Mouse (Mus musculus) bone marrow, adult 2 months (tissue): ENCODE results near the gene Clstn1.

Experiments
- CTCF ChIP-seq: fragments of 200-500 bp; IDR thresholded peaks from 2 replicates; pipeline ENCODE4 v1.5.1; 2011; ENCODE audit warnings: low read length, control low read depth; ENCODE audit not compliant: control insufficient read depth, insufficient read depth
- POLR2A ChIP-seq: fragments of 200-500 bp; IDR thresholded peaks from 2 replicates; pipeline ENCODE4 v1.6.1; 2011; ENCODE audit warnings: low read depth, mild to moderate bottlenecking, control low read depth, low read length, borderline replicate concordance; ENCODE audit not compliant: control insufficient read depth

DNA sequence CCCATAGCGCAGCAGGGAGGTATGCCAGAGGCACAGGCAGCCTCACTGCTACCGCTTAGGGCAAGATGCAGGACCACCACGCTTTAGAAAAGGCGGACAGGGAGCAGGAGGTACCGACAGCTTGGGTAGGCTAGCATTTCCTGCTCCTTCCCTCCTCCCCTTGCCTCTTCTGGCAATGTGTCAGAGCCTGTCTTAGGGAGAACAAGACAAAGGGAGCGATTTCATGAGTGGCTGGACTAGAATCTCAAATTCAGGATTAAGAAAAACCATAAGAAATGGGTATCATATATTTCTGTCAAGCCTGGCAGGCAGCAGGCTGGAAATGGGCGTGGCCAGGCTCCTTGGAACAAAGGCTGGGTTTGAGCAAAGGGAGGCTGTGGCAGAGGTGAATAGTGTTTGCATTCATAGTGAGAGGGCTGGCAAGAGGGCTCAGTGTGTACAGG, 23.3 kb upstream of the Clstn1 start:
- TF ChIP-seq CTCF (no peak), POLR2A (no peak)
